Mouse (Mus musculus): ENCODE results near the gene Chrne.
A peak's percentile ranks its signal among the peaks of the same experiment; 100 is the strongest.

Gene Chrne

DNA sequence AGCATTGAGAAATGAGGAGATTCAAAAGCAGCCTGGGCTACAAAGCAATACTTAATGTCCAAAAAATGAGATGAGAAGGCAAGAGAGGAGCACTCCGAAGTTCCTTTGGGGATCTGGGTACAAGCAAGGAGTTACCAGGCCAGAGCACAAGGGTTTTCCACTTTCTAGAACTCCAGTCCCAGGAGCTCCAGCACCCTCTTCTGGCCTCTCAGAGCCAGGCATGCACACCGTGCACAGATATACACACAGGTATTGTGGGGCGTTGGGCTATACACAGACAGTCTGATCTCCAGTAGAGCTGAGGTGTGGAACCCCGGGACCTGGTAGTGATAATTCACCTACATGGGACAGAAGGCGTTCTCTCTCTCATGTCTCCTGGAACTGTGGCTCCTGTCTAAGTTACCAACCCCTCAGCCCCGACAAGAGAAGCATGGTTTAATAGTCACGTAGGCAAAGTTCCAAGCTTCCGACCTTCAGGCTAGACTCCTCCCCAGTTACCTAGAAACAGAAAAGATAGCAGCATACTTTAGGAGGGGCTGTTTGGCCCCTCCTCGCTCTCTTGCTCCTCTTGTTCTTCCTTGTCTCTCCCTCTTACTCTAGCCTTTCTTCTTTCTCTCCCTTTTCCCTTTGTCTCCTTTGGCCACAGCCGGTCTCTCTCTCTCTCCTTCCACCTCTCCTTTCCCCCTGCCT is 4.2 kb upstream of the Chrne start:
- no peak for DNase-seq

DNA sequence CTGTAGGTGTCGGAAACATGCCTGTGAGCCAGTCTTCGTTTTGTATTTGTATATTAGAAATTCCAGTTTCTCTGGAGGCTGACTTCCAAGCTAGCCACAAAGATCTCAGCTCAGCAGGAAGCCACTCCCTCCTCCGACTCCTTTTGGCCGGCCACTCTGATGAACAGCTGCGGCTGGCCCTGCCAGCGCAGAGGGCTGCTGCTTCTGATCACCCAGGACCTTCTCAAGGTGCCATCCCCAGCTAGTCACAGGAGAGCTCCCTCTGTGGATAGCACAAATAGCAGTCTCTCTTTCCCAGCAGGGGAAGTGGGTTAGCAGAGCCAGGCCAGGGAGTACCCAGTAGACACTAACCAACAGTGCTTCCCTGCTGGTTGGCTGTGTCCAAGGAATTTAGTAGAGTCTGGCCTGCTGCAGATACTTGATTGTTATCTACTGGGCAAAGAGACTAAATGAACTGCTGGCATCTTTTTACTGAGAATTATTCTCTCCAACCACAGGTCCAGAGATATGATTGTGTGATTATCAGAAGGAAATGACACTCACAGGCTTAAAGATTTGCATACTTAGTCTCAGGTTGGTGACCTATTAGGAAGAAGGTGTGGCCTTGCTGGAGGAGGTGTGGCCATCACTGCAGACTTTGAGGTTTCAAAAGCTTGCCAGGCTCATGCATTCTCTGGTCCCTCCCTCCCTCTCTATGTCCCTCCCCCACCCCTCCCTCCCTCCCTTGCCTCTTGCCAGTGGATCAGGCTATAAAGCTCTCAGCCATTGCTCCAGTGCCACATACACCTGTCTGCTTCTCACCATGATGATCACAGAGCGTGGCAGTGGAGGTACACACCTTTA is 3.2 kb upstream of the Chrne start:
- no peak for DNase-seq

DNA sequence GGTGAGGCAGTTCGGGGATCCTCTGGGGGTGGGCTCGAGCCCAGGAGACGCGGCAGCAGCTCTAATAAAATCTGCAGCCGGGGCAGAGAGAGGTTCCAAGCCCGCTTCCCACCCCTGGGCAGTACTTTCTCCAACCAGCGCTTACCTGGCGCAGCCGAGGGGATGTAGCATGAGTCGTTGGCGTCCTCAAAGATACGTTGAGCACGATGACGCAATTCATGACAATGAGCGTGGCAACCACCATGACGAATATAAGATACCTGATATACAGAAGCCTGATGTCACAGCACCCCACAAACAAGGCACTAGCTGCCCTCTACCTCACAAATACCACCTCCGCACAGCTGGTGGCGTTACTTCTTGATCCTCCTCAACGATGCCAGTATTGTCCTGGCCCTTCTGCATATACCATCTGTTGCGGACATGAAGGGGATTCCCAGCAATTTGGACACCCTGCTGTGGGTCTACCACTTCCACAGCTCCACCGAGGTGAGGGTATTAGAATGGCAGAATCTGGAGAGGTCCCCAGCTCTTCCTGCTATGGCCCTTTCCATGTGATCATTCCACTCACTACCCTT is 3.4 kb downstream of the Chrne start, which contains the start of gene 4930544D05Rik:
TSS of gene 4930544D05Rik (plus strand) at position 333 of the 578 bp plus-strand sequence.
- no peak for DNase-seq

DNA sequence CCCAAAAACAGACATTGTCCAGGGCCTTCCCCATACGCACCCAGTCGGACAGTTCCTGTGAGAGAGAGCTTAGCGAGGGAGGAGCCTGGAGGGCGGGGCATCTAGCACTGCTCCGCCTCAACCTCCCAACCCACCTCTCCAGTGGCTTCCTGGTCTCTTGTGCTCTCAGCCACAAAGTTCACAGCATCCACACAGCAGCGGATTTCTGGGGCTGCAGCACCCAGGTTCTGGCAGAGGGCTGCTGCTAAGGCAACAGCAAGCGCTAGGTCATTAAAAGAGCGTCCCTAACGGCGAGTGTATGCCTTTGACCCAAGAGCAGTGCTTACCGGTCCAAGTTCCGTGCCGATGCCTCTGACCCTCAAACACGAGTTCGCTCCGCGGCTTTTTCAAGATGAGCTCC is 3.9 kb downstream of the Chrne start:
- peak; percentile 82 for DNase-seq

DNA sequence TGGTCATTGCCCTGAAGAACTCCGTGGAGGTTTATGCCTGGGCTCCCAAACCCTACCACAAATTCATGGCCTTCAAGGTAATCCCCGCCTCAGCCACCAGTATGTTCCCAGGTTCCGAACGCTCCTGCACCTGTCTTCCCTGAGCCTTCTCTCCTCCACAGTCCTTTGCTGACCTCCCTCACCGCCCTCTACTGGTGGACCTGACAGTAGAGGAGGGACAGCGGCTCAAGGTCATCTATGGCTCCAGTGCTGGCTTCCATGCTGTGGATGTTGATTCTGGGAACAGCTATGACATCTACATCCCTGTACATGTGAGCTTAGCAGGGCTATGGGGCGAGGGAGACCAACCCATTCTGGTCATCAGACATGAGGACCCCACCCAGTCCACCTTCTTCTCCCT is 6.5 kb downstream of the Chrne start:
- no peak for DNase-seq

DNA sequence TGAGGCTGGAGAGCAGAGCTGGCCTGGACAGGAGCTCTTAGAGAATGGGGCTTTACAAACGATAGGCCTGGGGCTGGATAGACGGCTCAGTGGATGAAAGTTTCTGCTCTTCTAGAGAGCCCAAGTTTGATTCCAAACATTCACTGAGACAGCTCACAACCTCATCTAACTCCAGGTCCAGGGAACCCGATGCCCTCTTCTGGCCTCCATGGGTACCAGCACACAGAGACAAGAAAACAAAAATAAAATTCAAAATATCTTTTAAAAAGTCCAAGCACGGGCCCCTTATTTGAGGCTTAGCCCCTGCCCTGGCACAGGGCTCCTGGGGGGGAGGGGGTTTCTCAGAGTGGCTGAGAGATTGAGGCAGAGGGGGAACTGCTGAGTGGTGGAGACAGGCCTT is 8.3 kb downstream of the Chrne start:
- DNase-seq: no peak

DNA sequence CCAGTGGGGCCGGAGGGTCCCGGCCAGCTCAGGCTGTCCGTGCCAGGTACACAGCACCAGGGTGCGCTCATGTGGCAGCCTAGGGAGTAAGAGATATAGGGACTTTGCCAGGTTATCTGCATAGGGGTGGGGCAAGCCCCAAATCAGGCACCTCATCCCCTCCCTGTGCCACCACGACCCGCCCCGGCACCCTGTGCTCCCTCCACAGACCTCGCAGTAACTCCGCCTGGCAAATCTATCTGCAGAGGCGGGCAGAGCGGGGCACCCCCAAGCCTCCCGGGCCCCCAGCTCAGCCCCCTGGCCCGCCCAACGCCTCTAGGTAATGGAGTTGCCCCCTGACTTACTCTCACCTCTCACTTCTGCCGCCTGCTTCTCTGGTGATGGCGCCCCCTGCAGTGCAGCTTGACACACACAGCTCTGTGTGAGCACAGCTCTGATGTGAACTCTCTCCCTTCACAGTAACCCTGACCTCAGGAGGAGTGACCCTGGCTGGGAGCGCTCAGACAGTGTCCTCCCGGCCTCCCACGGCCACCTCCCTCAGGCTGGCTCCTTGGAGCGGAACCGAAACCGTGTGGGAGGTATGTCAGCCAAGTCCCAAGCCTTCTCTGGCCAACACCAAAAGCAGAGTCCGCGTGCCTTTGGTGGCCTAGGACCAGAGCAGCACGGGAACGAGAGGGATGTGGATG is 10.5 kb downstream of the Chrne start:
- peak; percentile 45 for DNase-seq

DNA sequence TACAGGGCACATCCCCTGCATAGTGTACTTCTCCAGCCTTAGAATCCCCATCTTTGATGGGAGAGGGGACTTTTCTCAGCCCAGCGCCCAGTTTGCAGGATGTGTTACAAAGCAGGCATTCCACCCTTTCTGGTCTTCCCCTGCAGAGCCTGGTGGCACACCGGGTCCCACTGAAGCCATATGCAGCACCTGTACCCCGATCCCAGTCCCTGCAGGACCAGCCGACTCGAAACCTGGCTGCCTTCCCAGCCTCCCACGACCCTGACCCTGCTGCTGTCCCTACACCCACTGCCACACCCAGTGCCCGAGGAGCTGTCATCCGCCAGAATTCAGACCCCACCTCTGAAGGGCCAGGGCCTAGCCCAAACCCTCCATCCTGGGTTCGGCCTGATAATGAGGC is 11.4 kb downstream of the Chrne start:
- no peak for DNase-seq

DNA sequence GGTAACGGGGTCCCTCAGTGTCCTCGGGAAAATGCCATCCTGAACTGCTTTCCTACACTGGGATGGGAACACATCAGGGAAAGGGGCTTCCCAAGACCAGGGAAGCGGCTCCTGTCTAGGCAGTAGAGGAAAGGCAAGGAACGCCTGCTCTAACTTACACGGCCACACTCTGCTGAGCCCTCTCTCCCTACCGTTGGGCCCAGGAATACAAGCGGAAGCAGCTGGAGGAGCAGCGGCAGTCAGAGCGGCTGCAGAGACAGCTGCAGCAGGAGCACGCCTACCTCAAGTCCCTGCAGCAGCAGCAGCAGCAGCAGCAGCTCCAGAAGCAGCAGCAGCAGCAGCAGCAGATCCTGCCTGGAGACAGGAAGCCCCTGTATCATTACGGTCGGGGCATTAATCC is 12.3 kb downstream of the Chrne start:
- no peak for DNase-seq

DNA sequence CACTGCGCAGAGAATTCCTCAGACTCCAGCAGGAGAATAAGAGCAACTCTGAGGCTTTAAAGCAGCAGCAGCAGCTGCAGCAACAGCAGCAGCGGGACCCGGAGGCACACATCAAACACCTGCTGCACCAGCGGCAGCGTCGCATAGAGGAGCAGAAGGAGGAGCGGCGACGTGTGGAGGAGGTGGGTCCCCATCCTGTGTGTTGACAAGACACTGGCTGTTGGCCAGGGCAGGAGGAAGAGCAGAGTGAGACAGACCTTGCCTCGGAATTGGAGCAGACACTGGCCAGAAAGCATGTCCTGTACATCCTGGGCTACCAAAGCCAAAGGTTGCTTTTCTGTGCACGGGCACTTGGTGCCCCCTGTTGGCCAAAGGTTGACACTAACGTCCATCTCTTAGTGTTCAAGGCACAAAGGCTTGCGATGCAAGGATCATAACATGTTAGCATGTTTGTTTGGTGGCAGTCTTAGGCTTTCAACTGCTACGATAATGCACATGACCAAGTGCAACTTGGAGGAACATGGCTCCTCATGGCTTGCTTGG is 13.9 kb downstream of the Chrne start:
- peak; percentile 79 for DNase-seq

DNA sequence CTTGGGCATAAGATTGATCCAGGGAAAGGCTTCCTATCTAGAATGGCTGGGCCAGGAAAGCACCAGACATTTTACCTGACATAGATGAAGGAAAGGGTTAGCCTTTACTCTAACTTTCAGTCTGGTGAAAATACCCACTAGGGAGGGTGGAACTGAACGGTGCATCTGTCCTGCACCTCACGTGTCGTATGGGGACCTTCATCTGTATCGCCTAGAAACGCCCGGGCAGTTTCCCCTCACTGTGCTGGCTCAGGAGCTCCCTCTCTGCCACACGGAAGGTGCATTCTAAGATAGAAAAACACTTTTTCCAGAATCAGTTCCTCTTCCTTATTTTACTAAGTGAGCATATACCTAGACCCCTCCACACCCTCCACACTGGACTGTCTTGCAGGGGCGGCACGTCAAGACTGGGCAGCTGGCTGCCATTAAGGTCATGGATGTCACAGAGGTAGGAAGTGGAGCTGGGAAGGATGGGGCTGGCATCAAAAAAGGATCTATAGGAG is 20.5 kb downstream of the Chrne start:
- DNase-seq: no peak

DNA sequence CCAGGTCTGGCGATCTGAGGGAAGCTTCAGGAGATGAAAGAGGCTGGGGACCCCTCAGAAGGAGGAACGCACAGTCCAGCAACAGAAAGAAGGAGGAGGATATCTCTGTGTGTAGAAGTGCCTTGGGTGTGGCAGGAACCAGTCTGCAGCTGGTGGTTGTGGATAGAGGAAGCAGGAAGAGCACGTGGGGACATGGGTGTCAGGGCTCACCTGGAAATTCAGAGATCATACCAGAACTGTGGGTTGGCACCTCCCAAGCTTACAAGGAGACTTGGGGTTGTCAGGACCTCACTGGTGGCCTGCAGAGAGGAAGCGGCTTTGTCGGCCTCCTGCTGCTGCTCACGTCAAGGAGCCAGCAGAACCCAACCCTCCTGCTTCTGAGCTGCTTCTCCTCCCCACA is 21.7 kb downstream of the Chrne start:
- DNase-seq: no peak

DNA sequence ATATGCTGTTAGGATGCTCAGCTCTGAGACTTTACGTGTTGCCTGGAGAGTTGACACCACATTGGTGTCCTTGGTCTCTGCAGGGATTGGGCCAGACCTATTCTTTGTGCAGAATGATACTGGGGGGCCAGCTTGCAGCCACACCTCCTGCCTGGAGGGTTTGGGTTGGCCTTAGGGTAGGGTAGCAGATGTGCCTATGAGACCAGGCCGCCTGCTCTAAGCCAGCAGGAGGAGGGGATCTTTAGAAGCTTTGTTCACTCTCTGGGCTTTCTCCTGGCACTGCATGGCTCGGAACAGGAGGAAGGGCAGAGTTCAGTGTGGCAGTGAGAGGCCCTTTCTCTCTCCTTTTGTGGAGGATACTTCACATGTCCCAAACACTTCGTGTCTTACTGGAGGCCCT is 22.9 kb downstream of the Chrne start:
- DNase-seq: no peak

DNA sequence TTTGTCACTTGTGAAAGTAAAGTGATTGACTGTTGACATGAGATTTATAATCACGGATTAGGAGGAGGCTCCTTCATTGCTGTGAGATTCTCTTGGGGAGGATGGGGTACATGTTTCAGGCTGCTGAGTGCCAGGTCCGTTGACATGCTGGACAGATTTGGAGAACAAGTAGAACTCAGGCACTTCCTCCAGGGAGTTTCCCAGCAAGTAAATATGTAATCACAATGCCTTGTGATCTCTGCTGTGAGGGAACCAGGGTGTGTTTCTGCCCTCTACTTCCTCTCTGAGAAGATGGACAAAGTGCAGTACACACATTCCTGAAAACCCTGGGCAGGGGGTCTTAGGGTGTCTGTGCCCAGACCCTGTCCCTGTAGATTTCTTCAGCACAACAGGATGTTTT is 23.4 kb downstream of the Chrne start:
- DNase-seq: no peak

DNA sequence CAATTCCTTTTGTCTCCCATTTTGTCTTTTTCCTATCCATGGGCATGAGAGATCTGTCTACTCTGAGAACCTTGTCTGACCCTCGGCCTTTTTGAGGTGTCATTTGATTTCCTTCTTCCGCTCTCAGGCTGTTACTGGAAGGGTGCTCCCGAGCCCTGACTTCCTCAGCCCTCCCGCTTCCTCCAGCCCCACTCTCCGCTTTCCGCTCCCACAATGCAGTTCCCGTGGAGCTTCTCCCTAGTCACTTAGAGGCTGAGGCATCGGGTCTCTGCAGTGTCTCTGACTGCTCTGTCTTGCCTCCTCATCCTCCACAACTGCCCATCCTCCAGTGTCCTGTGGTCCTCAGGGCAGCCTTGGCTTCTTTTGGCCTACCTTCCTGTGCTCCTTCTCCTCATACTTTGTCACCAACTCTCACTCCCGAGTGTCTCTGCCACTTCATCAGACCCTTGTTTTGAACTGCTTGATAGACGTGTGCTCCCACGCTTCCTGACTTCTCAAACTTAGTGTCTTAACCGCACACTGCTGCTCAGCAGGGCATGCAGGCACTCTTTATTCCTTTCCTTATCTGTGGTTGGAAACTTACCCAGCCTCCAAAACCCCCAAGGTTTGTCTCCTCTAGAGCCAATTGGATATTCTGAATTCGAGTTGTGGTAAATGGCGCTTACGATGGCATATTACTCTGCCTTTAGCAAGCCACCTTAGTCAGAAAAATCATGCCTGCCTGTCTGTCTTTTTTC is 24.6 kb downstream of the Chrne start:
- DNase-seq: no peak

DNA sequence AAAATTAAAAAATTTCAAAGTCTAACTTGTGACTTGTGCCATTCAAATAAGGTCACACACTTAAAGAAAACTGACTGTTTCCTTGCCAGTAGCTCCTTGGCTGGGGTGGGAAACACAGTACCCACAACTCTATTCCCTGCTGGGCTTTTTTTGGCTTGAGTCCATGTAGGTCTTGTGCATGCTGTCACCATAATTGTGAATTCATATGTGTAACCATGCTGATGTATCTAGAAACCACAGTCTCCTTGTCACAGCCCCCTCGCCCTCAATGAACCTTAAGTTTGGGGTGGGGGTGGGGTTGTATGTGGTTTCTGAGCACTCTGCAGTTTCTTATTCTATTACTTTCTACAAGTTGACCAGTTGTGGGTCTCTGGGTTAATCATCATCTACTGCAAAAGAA is 27.3 kb downstream of the Chrne start:
- DNase-seq: no peak

DNA sequence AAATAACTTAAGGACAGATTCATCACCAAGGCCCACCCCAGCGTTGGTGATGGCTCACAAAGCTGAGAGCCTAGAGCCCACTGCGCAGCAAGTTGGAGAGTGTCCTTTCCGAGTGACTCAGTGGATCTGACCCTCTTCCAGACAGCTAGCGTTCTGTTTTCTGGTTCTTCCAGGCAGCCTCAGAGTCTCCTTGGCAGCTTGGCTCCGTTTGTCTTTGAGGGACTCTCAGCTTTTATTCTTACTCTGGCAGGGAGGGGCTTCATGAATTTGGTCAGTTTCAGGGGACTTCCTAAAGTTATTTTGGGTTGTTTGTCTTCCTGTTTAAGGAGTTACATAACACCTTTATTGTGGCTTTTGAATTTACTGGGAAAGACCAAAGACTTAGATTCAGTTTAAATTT is 32.1 kb downstream of the Chrne start:
- DNase-seq: no peak

DNA sequence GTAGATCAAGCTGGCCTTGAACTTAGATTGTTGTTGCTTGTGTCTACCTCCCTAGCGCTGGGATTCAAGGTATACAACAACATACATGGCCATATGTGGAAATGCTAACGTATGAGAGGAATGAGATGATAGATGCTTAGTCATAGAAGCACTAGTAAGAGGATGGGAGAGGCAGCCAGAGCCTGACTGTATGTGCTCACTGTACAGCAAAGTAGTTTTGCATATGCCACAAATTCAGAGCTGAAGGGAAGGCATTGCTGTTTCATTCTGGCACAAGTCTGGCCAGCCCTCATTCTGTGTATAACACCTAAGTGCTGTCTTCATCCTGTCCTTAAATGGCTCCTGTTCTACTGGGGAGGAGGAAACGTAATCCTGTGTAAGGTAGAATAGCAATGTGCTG is 32.8 kb downstream of the Chrne start:
- no peak for DNase-seq

DNA sequence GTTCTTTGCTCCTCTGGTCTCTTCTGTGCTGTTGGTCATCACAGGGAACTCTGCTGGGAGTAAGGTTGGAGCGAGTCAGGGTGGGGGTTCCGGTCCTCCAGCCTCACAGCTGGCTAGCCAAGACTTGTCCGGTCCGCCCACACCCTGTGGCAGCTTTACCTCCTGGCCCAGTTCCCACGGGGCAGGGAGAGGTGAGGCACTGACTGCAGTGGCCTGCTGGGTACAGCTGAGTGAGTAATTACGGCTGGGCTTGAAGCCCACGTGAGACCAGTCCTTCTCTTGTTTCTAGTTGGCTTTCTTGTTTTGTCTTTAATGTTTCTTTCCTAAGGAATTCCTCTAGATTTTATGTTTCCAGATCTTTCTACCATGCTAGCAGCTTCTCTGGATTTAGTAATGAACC is 33.6 kb downstream of the Chrne start:
- DNase-seq: no peak

DNA sequence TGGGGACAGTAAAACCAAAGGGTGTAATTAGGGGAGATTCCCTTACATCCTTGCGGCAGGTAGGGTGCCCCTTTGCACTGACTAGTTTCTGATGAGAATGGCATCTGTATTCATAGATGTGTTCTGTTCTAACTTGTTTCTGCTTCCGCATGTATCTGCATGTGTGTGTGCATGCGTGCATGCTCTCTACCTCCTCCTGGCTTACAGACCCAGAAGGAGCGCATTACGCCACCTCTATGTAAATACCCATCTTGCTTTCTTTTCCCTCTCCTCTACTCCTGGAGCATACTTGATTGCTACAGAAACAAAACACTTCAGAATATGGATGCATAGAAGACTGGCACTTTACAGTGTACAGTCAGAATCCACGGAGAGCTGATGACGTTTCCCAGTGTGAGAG is 35.2 kb downstream of the Chrne start:
- DNase-seq: no peak

DNA sequence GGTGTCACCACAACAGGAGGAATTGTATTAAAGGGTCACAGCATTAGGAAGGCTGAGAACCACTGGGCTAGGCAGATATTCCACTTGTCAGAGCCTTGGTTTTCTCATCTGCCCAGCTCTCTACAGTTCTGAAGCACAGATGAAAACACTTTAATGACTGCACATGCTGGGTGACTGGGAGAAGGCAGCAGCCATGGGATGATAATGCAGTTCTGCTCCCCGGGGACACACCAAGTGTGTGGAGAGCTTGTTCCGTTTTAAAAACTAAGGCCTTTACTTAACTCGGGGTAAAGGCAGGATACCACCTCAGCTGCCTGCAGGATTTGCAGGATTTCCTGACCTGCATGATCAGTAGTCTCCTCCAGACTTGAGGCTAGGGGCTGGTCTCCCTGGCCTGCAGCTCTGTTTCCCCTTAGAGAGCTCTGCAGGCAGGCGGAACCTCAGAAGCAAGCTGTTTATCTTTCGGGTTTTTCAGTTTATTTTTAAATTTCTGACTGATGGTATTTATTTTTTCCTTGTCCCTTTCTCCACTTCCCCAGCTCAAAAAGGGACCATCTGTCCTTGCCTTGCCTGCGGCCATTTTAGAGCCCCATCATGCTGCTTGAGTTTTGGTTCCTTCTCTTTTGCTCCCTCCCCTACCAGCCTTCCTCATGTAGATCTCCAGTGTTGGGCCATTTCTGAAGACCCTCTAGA is 35.8 kb downstream of the Chrne start:
- DNase-seq: no peak

DNA sequence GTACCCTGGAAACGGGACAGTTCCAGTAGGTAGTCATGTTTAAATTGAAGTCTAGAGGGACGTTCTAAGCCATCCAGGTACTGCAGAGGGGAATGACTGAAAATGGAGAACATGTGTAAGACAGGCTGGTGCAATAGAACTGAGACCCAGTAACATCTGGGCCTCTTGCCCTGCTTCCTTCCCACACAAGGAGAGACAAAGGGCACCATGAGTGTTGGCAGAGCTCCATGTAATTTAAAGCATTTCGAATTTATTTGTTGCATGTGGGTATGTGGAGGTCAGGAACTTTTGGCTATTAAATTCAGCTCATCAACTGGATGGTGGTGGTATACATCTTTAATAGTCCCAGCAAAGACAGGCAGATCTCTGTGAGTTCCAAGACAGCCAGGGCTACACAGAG is 36.8 kb downstream of the Chrne start:
- no peak for DNase-seq

All from thymus, postnatal 25 days (tissue).